Mouse (Mus musculus): ENCODE measurements around the gene Cir1.

DNA sequence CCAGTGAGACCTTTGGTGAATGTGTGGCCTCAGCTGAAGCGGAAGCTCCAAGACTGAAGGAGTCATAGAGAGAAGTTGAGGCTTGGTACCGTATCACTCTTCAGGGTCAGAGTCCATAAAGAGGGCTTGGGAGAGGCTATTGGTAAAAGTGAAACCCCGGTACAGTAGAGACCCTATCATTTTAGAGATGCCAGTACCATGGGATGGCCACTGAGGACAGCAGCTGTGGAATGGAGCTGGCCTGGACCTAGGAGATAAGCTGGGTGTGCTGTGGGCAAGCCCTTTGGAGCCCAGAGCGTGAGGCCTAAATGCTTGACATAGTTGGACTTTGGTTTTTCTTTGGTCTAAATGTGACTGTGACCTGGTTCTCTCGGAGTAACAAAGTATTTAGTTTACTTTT is 47.4 kb upstream of the Cir1 start:
- TF ChIP-seq CTCF (conservative IDR thresholded peaks at IDR 0.05; ENCODE audit: insufficient read depth, insufficient read length, low read depth, low read length) (no peak), POLR2A (IDR thresholded peaks at IDR 0.05; ENCODE audit: low read depth, low read length) (no peak)

Measured in kidney, adult 2 months (tissue).